Mouse (Mus musculus): Measurements from ENCODE around the gene Ranbp3l.
"Not testable (repeated sequence)": the region's sequence is repeated elsewhere in the genome, so short reads cannot be mapped to it uniquely, and the experiment has no call there.

Ranbp3l gene

DNA sequence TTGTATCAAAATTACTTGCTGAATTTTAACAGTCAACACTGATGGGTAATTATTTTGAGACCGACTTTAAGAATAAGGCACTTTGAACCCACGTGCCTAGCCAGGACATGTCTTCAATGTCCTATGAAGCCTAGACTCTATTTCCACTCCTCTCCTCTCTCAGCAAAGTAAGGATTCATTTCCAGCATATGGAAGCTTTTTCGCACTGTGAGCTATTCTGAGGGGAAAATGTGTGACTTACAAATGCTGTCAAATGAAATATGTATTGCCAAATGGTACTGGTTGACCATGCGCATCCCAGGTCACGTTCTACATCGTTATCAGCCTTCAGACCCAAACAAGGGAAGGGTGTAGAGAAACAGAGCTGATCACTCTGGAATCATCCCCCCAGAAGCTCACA, 23.5 kb downstream of the Ranbp3l start:
- H3K27me3 ChIP-seq (ENCODE audit: insufficient read depth, low read length): no peaks in the 10 kb centered on the region
- no peak overlapping the region for H3K4me3 ChIP-seq (replicated peaks; ENCODE audit: low read length)
- TF ChIP-seq POU5F1 (IDR thresholded peaks at IDR 0.05; ENCODE audit: borderline replicate concordance, low read length) (no peak), NANOG (IDR thresholded peaks at IDR 0.05; ENCODE audit: borderline replicate concordance, low read length) (no peak), CTCF (conservative IDR thresholded peaks at IDR 0.05; ENCODE audit: low read length) (no peak)
- no peaks in the 10 kb centered on the region for H3K4me1 ChIP-seq (replicated peaks; ENCODE audit: low read depth, low read length)
- no peaks in the 10 kb centered on the region for H3K9me3 ChIP-seq (ENCODE audit: low read length)
- H3K36me3 ChIP-seq (ENCODE audit: insufficient read depth, low read length): no peaks in the 10 kb centered on the region

DNA sequence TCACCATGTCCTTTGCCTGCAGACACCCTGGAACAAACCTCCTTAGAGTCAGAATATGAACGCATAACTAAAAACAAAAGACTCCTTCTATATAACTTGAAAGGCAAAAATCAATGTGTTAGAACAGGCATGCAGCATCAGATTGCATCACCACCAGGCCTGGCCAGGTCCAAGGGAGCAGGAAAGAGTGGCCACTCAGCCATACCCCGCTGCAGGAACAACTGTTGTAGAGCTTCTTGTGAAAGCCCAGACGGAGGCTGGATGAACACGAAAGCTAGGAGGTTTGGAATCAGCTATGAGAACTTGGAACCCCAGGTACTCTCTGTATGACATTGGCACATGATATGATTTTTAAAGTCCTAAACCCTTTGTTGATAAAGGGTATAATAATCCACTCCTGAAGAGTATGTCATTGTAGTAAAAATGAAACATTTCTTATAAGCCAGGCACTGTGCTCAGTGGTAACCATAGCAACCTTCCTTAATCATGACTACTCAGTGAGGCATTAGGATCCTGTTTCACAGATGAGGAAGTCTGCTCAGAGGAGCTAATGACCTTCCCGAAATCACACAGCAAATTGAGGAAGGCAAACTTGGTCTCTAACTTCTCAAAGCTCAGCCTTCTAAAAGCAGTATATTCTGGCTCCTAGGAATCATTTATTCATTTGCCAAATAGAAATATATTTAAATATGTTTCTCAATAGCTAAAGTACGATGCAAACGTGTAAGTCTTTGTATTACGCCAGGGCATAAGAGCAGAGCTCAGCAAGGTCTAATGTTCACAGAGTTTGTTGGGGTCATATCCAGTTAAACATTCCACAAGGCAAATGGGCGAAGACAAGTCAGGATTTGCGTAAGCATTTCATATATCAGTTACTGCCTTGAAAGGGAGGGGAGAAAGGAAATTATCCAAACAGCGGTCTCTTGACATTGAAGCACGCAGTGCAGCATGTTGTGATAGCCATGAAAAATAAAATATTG, 24.4 kb downstream of the Ranbp3l start:
- H3K36me3 ChIP-seq (ENCODE audit: insufficient read depth, low read length): no peaks in the 10 kb centered on the region
- no peak overlapping the region for H3K4me3 ChIP-seq (replicated peaks; ENCODE audit: low read length)
- H3K9me3 ChIP-seq (ENCODE audit: low read length): no peaks in the 10 kb centered on the region
- no peaks in the 10 kb centered on the region for H3K4me1 ChIP-seq (replicated peaks; ENCODE audit: low read depth, low read length)
- no peaks in the 10 kb centered on the region for H3K27me3 ChIP-seq (ENCODE audit: insufficient read depth, low read length)
- TF ChIP-seq CTCF (conservative IDR thresholded peaks at IDR 0.05; ENCODE audit: low read length) (no peak), POU5F1 (IDR thresholded peaks at IDR 0.05; ENCODE audit: borderline replicate concordance, low read length) (no peak), NANOG (IDR thresholded peaks at IDR 0.05; ENCODE audit: borderline replicate concordance, low read length) (no peak)

DNA sequence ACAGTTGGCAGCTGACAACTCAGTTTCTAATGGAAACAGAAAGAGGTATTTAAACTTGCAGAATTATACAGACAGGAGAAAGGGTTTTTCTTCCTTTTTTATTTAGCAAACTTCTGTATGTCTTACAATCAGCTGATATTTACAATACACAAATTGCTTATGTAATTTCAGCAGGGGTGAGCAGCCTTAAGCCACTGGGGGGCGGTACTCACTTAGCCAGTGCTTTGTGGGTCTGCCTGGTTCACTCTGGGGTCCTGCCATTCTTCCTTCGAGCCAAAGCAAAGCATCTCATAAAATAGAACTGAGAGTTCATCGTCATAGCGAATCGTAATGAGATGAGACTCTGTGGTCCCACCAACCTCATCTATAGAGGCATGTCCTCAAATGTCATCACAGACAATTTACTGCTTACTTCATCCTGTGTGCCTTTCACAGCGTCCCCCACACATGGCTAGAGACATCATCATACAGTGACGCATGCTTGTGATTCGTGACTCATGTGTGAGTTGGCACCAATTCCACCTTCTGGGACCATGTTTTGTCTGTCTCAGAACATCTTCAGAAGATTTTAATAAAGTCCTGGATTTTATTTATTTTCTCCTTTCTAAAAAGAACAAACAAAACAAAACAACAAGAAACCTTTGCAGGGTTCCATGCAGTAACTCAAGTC, 27.0 kb downstream of the Ranbp3l start:
- Histone ChIP-seq H3K27me3 (ENCODE audit: insufficient read depth, low read length) (no peaks in the 10 kb centered on the region), H3K9me3 (ENCODE audit: low read length) (no peaks in the 10 kb centered on the region), H3K4me1 (replicated peaks; ENCODE audit: low read depth, low read length) (no peaks in the 10 kb centered on the region), H3K4me3 (replicated peaks; ENCODE audit: low read length) (no peak overlapping the region), H3K36me3 (ENCODE audit: insufficient read depth, low read length) (no peaks in the 10 kb centered on the region)
- TF ChIP-seq NANOG (IDR thresholded peaks at IDR 0.05; ENCODE audit: borderline replicate concordance, low read length): no peak
- TF ChIP-seq CTCF (conservative IDR thresholded peaks at IDR 0.05; ENCODE audit: low read length): peak; percentile 43
- TF ChIP-seq POU5F1 (IDR thresholded peaks at IDR 0.05; ENCODE audit: borderline replicate concordance, low read length): no peak

DNA sequence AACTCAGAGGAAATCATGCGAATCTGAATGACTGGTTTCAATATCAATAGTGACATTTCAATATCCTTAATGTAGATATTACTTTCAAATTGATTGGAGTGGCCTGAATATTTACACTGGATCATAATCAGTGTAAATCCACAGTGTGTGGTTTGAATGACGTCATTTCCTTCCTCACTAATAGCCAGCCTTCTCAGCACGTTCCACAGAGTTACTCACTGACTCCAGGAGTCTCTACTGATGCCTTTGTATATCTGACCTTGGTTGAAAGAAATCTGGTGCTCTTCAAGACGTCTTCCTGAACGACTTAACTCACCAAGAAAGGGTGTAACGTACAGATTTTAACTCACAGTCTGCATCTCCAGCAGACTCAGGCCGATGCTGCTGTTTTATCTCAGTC, 27.7 kb downstream of the Ranbp3l start:
- Histone ChIP-seq H3K9me3 (ENCODE audit: low read length) (no peaks in the 10 kb centered on the region), H3K4me3 (replicated peaks; ENCODE audit: low read length) (no peak overlapping the region), H3K36me3 (ENCODE audit: insufficient read depth, low read length) (no peaks in the 10 kb centered on the region), H3K4me1 (replicated peaks; ENCODE audit: low read depth, low read length) (no peaks in the 10 kb centered on the region), H3K27me3 (ENCODE audit: insufficient read depth, low read length) (no peaks in the 10 kb centered on the region)
- no peak for TF ChIP-seq CTCF (conservative IDR thresholded peaks at IDR 0.05; ENCODE audit: low read length)
- no peak for TF ChIP-seq NANOG (IDR thresholded peaks at IDR 0.05; ENCODE audit: borderline replicate concordance, low read length)
- no peak for TF ChIP-seq POU5F1 (IDR thresholded peaks at IDR 0.05; ENCODE audit: borderline replicate concordance, low read length)

DNA sequence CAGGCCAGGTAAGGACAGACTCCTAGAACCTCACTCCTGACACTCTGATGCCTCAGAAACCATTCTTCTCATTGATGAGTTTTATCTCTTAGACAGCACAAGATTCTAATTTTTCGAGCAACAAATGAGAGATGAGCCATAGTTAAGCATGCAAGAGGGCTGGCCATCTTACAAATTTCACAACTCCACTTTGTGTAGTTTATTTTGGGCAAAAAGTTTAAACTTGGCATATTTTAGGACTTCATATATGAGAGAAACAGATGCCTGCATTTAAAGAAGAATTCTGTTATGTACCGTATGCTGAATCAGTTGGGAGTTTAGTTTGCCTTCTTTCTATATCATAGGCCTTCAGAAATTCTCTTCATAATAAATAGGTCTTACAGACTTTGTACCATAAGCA, 35.0 kb downstream of the Ranbp3l start:
- TF ChIP-seq NANOG (IDR thresholded peaks at IDR 0.05; ENCODE audit: borderline replicate concordance, low read length): no peak
- Histone ChIP-seq H3K9me3 (ENCODE audit: low read length) (no peaks in the 10 kb centered on the region), H3K27me3 (ENCODE audit: insufficient read depth, low read length) (no peaks in the 10 kb centered on the region), H3K4me3 (replicated peaks; ENCODE audit: low read length) (no peak overlapping the region), H3K4me1 (replicated peaks; ENCODE audit: low read depth, low read length) (no peaks in the 10 kb centered on the region), H3K36me3 (ENCODE audit: insufficient read depth, low read length) (no peaks in the 10 kb centered on the region)

DNA sequence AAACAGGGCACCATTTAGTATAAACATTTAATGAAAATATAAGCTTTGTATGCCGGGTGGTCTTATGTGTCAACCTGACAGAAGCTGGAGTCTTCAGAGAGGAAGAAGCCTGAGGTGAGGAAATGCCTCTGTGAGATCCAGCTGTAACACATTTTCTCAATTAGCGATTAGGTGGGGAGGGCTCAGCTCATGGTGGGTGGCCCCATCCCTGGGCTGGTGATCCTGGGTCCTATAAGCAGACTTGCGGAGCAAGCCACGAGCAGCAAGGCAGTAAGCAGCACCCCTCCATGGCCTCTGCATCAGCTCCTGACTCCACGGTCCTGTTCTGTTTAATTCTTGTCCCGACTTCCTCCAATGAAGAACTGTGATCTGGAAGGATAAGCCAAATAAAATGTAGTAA, 41.4 kb downstream of the Ranbp3l start:
- H3K27me3 ChIP-seq (ENCODE audit: insufficient read depth, low read length): no peaks in the 10 kb centered on the region
- no peaks in the 10 kb centered on the region for H3K9me3 ChIP-seq (ENCODE audit: low read length)

DNA sequence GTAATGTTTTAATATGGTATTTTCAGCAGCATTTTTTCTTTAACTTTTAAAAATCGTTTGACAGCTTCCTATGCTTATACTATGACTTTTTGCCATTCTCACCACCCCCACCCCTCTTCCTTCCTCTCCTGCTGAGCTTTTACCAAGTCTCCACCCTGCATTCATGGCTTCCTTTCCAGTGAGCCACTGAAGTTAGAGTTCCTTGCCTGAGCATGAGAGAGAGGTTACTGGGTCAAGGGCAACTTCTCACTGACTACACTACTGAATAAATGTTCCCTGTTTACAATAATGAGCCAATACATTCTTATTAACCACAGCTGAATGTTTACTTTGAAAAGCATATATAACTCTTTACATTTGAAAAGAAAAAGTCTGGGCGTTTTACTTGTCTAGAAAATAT, 46.8 kb downstream of the Ranbp3l start:
- Histone ChIP-seq H3K36me3 (ENCODE audit: insufficient read depth, low read length) (no peaks in the 10 kb centered on the region), H3K27me3 (ENCODE audit: insufficient read depth, low read length) (no peaks in the 10 kb centered on the region), H3K4me1 (replicated peaks; ENCODE audit: low read depth, low read length) (peaks cover 15% of the 10 kb centered on the region), H3K9me3 (ENCODE audit: low read length) (peaks cover 3% of the 10 kb centered on the region), H3K4me3 (replicated peaks; ENCODE audit: low read length) (no peak overlapping the region)
- TF ChIP-seq CTCF (conservative IDR thresholded peaks at IDR 0.05; ENCODE audit: low read length) (no peak), POU5F1 (IDR thresholded peaks at IDR 0.05; ENCODE audit: borderline replicate concordance, low read length) (no peak), NANOG (IDR thresholded peaks at IDR 0.05; ENCODE audit: borderline replicate concordance, low read length) (no peak)

More for the DNA sequence above, 41.4 kb downstream of the Ranbp3l start:
- TF ChIP-seq NANOG (IDR thresholded peaks at IDR 0.05; ENCODE audit: borderline replicate concordance, low read length) (no peak), POU5F1 (IDR thresholded peaks at IDR 0.05; ENCODE audit: borderline replicate concordance, low read length) (no peak), CTCF (conservative IDR thresholded peaks at IDR 0.05; ENCODE audit: low read length) (no peak)
- Histone ChIP-seq H3K4me1 (replicated peaks; ENCODE audit: low read depth, low read length) (peaks cover 5% of the 10 kb centered on the region), H3K36me3 (ENCODE audit: insufficient read depth, low read length) (no peaks in the 10 kb centered on the region), H3K4me3 (replicated peaks; ENCODE audit: low read length) (no peak overlapping the region)

DNA sequence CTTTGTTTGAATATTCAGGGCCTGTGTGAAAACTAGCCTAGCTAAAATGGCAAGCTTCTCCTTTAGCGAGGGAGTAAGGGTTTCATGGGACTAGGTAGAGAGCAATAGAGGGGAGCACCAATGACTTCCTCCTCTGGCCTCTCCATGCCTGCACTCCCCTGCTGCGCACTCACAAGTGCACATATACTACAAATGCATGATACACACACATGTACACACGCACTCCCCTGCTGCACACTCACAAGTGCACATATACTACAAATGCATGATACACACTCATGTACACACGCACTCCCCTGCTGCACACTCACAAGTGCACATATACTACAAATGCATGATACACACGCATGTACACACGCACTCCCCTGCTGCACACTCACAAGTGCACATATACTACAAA, 47.7 kb downstream of the Ranbp3l start:
- not testable (repeated sequence) for H3K36me3 ChIP-seq (ENCODE audit: insufficient read depth, low read length); H3K4me3 ChIP-seq (replicated peaks; ENCODE audit: low read length); H3K27me3 ChIP-seq (ENCODE audit: insufficient read depth, low read length); H3K9me3 ChIP-seq (ENCODE audit: low read length)
- H3K4me1 ChIP-seq (replicated peaks; ENCODE audit: low read depth, low read length): peaks cover 15% of the 10 kb centered on the region
